13 mouse cellular contexts compared by ENCODE assay signal in genomic region chr3:60569781-60570180, GRCm38 (mm10).
DNase-seq lines count a peak whose midpoint lies in the region; ATAC-seq lines count a peak whose summit lies in the region.
"Had no signal": no experiment of that assay in that cellular context is flagged by ENCODE, and none has a peak within 500 bp of the region (broad histone marks: within the 10 kb centered on the region; RNA-seq: fewer than 3 reads in every experiment).

No protein-coding gene starts in this region.

- ATAC-seq in heart, embryonic 14.5 days (ENCODE audit: insufficient number of reproducible peaks, insufficient read depth, low FRiP score, low read depth) = no peak
- ATAC-seq in heart, embryonic 11.5 days (replicated peaks; ENCODE audit: insufficient number of reproducible peaks, low FRiP score, low TSS enrichment) = no peak
- no peak for ATAC-seq in megakaryocyte, adult 5-6 weeks (ENCODE audit: poor library complexity, severe bottlenecking)
- ATAC-seq in hindbrain, embryonic 16.5 days = peak; percentile 27; the same call in 1 of the 2 replicates
- peak; percentile 64 for ATAC-seq in neural tube, embryonic 14.5 days (ENCODE audit: low read depth)
- ATAC-seq in intestine, embryonic 16.5 days = no peak
- ATAC-seq: CD4-positive, CD25-positive, alpha-beta regulatory T cell, adult 4 months had no signal

- H3K9me3 ChIP-seq in heart, embryonic 14.5 days (ENCODE audit: control insufficient read depth, low read length) = no peaks in the 10 kb centered on the region
- H3K9me3 ChIP-seq in heart, embryonic 11.5 days (replicated peaks; ENCODE audit: control insufficient read depth, low read length) = no peaks in the 10 kb centered on the region
- no peaks in the 10 kb centered on the region for H3K9me3 ChIP-seq in megakaryocyte, embryonic 14.5 days
- H3K9me3 ChIP-seq in hindbrain, embryonic 16.5 days (ENCODE audit: control insufficient read depth, low read length) = no peaks in the 10 kb centered on the region
- H3K9me3 ChIP-seq in neural tube, embryonic 14.5 days (ENCODE audit: control insufficient read depth, low read length) = no peaks in the 10 kb centered on the region
- no peaks in the 10 kb centered on the region for H3K9me3 ChIP-seq in intestine, embryonic 16.5 days (ENCODE audit: control insufficient read depth, low read length)
- H3K9me3 ChIP-seq: hindbrain, embryonic 15.5 days had no signal

- H3K4me1 ChIP-seq in heart, embryonic 14.5 days (ENCODE audit: control insufficient read depth in 2 of 2, insufficient read depth in 2 of 2, low read length in 2 of 2) = peaks cover 10 to 45% of the 10 kb centered on the region in 2 experiments
- H3K4me1 ChIP-seq in heart, embryonic 11.5 days (ENCODE audit: control insufficient read depth, insufficient read depth, low read length) = peaks cover 33% of the 10 kb centered on the region
- peaks cover 91% of the 10 kb centered on the region for H3K4me1 ChIP-seq in megakaryocyte, embryonic 14.5 days
- H3K4me1 ChIP-seq in hindbrain, embryonic 16.5 days (ENCODE audit: control insufficient read depth, insufficient read depth, low read depth, low read length) = peaks cover 16% of the 10 kb centered on the region
- peaks cover 23% of the 10 kb centered on the region for H3K4me1 ChIP-seq in neural tube, embryonic 14.5 days (ENCODE audit: control insufficient read depth, insufficient read depth, low read length)
- H3K4me1 ChIP-seq in intestine, embryonic 16.5 days (ENCODE audit: control insufficient read depth, insufficient read depth, low read length) = peaks cover 24% of the 10 kb centered on the region

- no peak overlapping the region for H3K4me3 ChIP-seq in heart, embryonic 14.5 days (ENCODE audit: control insufficient read depth in 1 of 2, insufficient read depth in 1 of 2, low read depth in 1 of 2, low read length in 2 of 2)
- H3K4me3 ChIP-seq in heart, embryonic 11.5 days (ENCODE audit: low read depth, low read length) = no peak overlapping the region
- H3K4me3 ChIP-seq in megakaryocyte, embryonic 14.5 days (replicated peaks) = peak overlapping the region; percentile 46
- H3K4me3 ChIP-seq in hindbrain, embryonic 16.5 days (ENCODE audit: low read length) = no peak overlapping the region
- H3K4me3 ChIP-seq in neural tube, embryonic 14.5 days (ENCODE audit: low read depth, low read length) = no peak overlapping the region
- no peak overlapping the region for H3K4me3 ChIP-seq in intestine, embryonic 16.5 days (ENCODE audit: low read length)
- H3K4me3 ChIP-seq: hindbrain, embryonic 15.5 days had no signal

- 55% methylated on average over 2 of the region's 2 CpGs for WGBS in heart, embryonic 14.5 days
- WGBS in heart, embryonic 11.5 days (ENCODE audit: insufficient replicate concordance) = 70% methylated on average over 2 of the region's 2 CpGs
- 14% methylated on average over 2 of the region's 2 CpGs for WGBS in hindbrain, embryonic 16.5 days
- 25% methylated on average over 2 of the region's 2 CpGs for WGBS in neural tube, embryonic 14.5 days
- WGBS in intestine, embryonic 16.5 days = 50% methylated on average over 2 of the region's 2 CpGs

- no peak for DNase-seq in urinary bladder, postnatal 36 days (ENCODE audit: low spot score in 2 of 2)
- DNase-seq: embryo, embryonic 11 days; thymus, adult 2 months had no signal

- peak overlapping the region; percentile 14 to 27; a peak in 2 of 4 replicates for H3K27ac ChIP-seq in heart, embryonic 14.5 days (replicated peaks in 1 of 2; ENCODE audit: control insufficient read depth in 1 of 2, insufficient read depth in 1 of 2, low read depth in 2 of 2, low read length in 2 of 2)
- no peak overlapping the region for H3K27ac ChIP-seq in heart, embryonic 11.5 days (ENCODE audit: low read depth, low read length)
- H3K27ac ChIP-seq in hindbrain, embryonic 16.5 days (ENCODE audit: low read depth, low read length) = no peak overlapping the region
- H3K27ac ChIP-seq in neural tube, embryonic 14.5 days (ENCODE audit: low read depth, low read length) = no peak overlapping the region; the same call in 1 of the 2 replicates
- no peak overlapping the region for H3K27ac ChIP-seq in intestine, embryonic 16.5 days (ENCODE audit: low read length)
- H3K27ac ChIP-seq: hindbrain, embryonic 15.5 days had no signal

- 0 out of 2 replicates have a peak, but pooled peaks cover 5% of the 10 kb centered on the region for H3K36me3 ChIP-seq in heart, embryonic 14.5 days (ENCODE audit: control insufficient read depth, insufficient read depth, low read length)
- H3K36me3 ChIP-seq in heart, embryonic 11.5 days (ENCODE audit: control insufficient read depth, insufficient read depth, low read length) = no peaks in the 10 kb centered on the region
- H3K36me3 ChIP-seq in megakaryocyte, embryonic 14.5 days (replicated peaks; ENCODE audit: low read length) = peaks cover 68% of the 10 kb centered on the region
- no peaks in the 10 kb centered on the region for H3K36me3 ChIP-seq in hindbrain, embryonic 16.5 days (ENCODE audit: control insufficient read depth, insufficient read depth, low read length)
- H3K36me3 ChIP-seq in neural tube, embryonic 14.5 days (ENCODE audit: control insufficient read depth, insufficient read depth, low read length) = no peaks in the 10 kb centered on the region
- no peaks in the 10 kb centered on the region for H3K36me3 ChIP-seq in intestine, embryonic 16.5 days (ENCODE audit: control insufficient read depth, insufficient read depth, low read length)
- H3K36me3 ChIP-seq: hindbrain, embryonic 15.5 days had no signal

- H3K9ac ChIP-seq in heart, embryonic 14.5 days (ENCODE audit: low read length) = no peak overlapping the region
- no peak overlapping the region for H3K9ac ChIP-seq in heart, embryonic 11.5 days (ENCODE audit: low read depth, low read length)
- no peak overlapping the region for H3K9ac ChIP-seq in hindbrain, embryonic 16.5 days (ENCODE audit: low read depth, low read length)
- H3K9ac ChIP-seq in neural tube, embryonic 14.5 days (replicated peaks; ENCODE audit: low read depth, low read length) = no peak overlapping the region
- no peak overlapping the region for H3K9ac ChIP-seq in intestine, embryonic 16.5 days (ENCODE audit: low read depth, low read length)
- H3K9ac ChIP-seq: hindbrain, embryonic 15.5 days had no signal

- H3K27me3 ChIP-seq in heart, embryonic 14.5 days (ENCODE audit: control insufficient read depth, insufficient read depth, low read length) = no peaks in the 10 kb centered on the region
- no peaks in the 10 kb centered on the region for H3K27me3 ChIP-seq in heart, embryonic 11.5 days (ENCODE audit: control insufficient read depth, insufficient read depth, low read length)
- H3K27me3 ChIP-seq in megakaryocyte, embryonic 14.5 days (replicated peaks) = no peaks in the 10 kb centered on the region
- H3K27me3 ChIP-seq in hindbrain, embryonic 16.5 days (replicated peaks; ENCODE audit: control insufficient read depth, insufficient read depth, low read length) = no peaks in the 10 kb centered on the region
- no peaks in the 10 kb centered on the region for H3K27me3 ChIP-seq in neural tube, embryonic 14.5 days (ENCODE audit: control insufficient read depth, insufficient read depth, low read length)
- H3K27me3 ChIP-seq in intestine, embryonic 16.5 days (replicated peaks; ENCODE audit: control insufficient read depth, insufficient read depth, low read length) = no peaks in the 10 kb centered on the region
- H3K27me3 ChIP-seq: hindbrain, embryonic 15.5 days; Patski had no signal

- H3K4me2 ChIP-seq in heart, embryonic 14.5 days (ENCODE audit: low read length) = no peak overlapping the region
- no peak overlapping the region for H3K4me2 ChIP-seq in heart, embryonic 11.5 days
- H3K4me2 ChIP-seq in hindbrain, embryonic 16.5 days (ENCODE audit: low read length) = no peak overlapping the region
- no peak overlapping the region for H3K4me2 ChIP-seq in neural tube, embryonic 14.5 days (ENCODE audit: low read depth, low read length)
- H3K4me2 ChIP-seq in intestine, embryonic 16.5 days (ENCODE audit: low read depth, low read length) = no peak overlapping the region
- H3K4me2 ChIP-seq: hindbrain, embryonic 15.5 days had no signal

Comparison
In these comparisons a context has a peak if more than half of its experiments do, and no peak if none do; other contexts are left out.
1. H3K27ac ChIP-seq: peak in heart, embryonic 14.5 days (2 of 2); none in heart, embryonic 11.5 days (single experiment), hindbrain, embryonic 16.5 days (single experiment), neural tube, embryonic 14.5 days (single experiment) and intestine, embryonic 16.5 days (single experiment).
2. ATAC-seq: peak in hindbrain, embryonic 16.5 days (single experiment) and neural tube, embryonic 14.5 days (single experiment); none in heart, embryonic 14.5 days (single experiment), heart, embryonic 11.5 days (single experiment), megakaryocyte, adult 5-6 weeks (single experiment) and intestine, embryonic 16.5 days (single experiment).